Mouse (Mus musculus): ENCODE data around the gene Otp.

DNA sequence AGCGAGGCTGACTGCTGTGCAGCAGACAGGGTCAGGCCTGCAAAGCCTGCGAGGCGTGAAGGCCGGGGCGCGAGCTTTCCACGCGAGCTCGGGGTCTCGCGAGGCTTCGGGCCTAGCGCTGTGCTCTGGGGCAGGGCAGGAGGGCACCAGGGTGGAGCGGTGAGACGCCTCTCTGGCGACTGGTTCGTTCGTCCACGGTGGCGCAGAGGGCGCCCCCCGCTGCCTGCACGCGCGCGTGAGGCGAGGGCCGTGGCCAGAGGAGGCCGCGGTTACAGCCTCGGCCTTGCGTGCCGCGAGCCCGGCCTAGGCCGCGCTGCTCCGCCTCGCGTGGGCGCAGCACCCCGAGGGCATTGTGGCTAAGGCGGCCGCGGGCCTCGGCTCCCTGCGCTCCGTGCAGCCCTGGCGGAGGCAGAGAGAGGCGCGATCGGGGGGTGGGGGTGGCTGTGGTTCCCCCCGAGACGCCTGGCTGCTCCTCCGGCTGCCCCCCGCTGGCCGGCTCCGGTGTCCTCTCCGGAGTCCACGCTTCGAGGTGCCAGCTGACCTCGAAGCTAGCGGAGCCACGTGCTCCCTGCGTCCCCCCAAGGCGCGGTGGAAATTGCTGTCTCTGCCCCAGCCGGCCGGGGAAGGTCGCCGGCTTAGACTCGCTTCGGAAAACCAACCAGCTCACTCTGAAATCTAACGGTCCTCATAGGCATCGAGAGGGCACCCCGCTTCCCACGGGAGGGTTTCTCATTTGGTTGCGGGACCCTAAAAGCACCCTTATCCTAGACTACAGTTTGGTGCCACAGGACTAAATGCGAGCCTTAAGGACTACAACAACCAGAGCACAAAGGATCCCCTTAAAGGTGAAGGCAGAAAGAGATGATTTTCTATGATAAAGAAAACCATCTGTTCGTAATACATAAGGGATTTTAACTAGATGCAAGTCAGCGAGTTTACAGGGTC, 10.2 kb downstream of the Otp start:
- TF ChIP-seq CTCF (conservative IDR thresholded peaks at IDR 0.05 in 1 of 2, IDR thresholded peaks at IDR 0.05 in 1 of 2; ENCODE audit: low read depth in 2 of 2, low read length in 2 of 2) (no peak), POLR2A (IDR thresholded peaks at IDR 0.05; ENCODE audit: low read depth, low read length) (no peak), EP300 (IDR thresholded peaks at IDR 0.05; ENCODE audit: low read length) (no peak), MXI1 (IDR thresholded peaks at IDR 0.05; ENCODE audit: low read depth, low read length) (no peak), MAX (IDR thresholded peaks at IDR 0.05; ENCODE audit: low read length) (no peak)

Measured in CH12.LX (cell line).